Mouse (Mus musculus) liver, embryonic 12.5 days (tissue): ENCODE measurements around the gene Cyp2c39. TPM values are rescaled to one million over a fixed set of nuclear protein-coding genes. Genes with fewer than 3 reads are reported as not detected.
"Not testable (repeated sequence)": the region's sequence is repeated elsewhere in the genome, so short reads cannot be mapped to it uniquely, and the experiment has no call there.

Experiments
- ATAC-seq: fragments of 200-750 bp; cut with Nextera tagmentation; 2 replicates; pipeline ENCODE4 v1.8.0; 2017; ENCODE audit warnings: moderate number of reproducible peaks, mild to moderate bottlenecking, moderate library complexity
- H3K27ac ChIP-seq: fragments of 300-500 bp; sonication (generic); 2 replicates; pipeline ENCODE4 v1.5.1; 2016; ENCODE audit warnings: mild to moderate bottlenecking
- H3K27me3 ChIP-seq: fragments of 300-500 bp; sonication (generic); replicated peaks from 2 replicates; pipeline ENCODE4 v1.6.1; 2016; ENCODE audit warnings: mild to moderate bottlenecking, moderate library complexity
- H3K36me3 ChIP-seq: fragments of 300-500 bp; sonication (generic); 2 replicates; pipeline ENCODE4 v1.6.1; 2016; ENCODE audit warnings: mild to moderate bottlenecking, moderate library complexity
- H3K4me1 ChIP-seq: fragments of 300-500 bp; sonication (generic); 2 replicates; pipeline ENCODE4 v1.6.1; 2016
- H3K4me2 ChIP-seq: fragments of 300-500 bp; sonication (generic); 2 replicates; pipeline ENCODE4 v1.6.1; 2016; ENCODE audit warnings: mild to moderate bottlenecking, moderate library complexity
- H3K4me3 ChIP-seq: fragments of 300-500 bp; sonication (generic); 2 replicates; pipeline ENCODE4 v1.5.1; 2016; ENCODE audit warnings: mild to moderate bottlenecking, moderate library complexity
- H3K9ac ChIP-seq: fragments of 300-500 bp; sonication (generic); 2 replicates; pipeline ENCODE4 v1.6.1; 2016; ENCODE audit warnings: mild to moderate bottlenecking, moderate library complexity
- H3K9me3 ChIP-seq: fragments of 300-500 bp; sonication (generic); replicated peaks from 2 replicates; pipeline ENCODE4 v1.6.1; 2016; ENCODE audit warnings: mild to moderate bottlenecking, moderate library complexity
- WGBS: fragments of 180-500 bp; shearing (Covaris S2); methylation state at CpG from one replicate; pipeline ENCODE4 v1.1.7; 2016; ENCODE audit not compliant: insufficient replicate concordance; 5-methylcytosine and 5-hydroxymethylcytosine counted together
- polyA plus RNA-seq: library from polyadenylated mRNA; unstranded; fragments of >200 nt; fragmentation: Nextera tagmentation; extraction: Ambion mirVana; gene quantifications from 2 replicates; pipeline ENCODE4 v1.2.1, GENCODE M21; 2016

Cyp2c39 gene
- polyA plus RNA-seq, result not detected in 2 replicates

DNA sequence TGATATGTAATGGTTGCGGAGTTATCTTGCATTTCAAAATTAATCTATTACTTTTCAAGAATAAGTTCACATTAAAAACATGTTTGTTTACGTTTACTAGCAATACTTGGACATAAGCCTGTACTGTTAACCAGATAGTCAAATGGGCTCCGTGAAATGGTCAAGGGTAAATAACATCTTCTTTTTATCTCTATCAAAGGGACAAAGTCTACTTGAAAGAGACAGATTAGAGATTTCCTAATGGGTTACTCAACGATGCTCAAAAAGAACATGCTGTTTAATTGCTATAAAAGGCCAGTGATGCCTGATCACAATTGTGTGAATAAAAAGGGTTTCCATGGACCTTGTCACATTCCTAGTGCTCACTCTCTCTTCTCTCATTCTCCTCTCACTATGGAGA is at the start of gene Cyp2c39:
Gene Cyp2c39, plus strand, starts transcription at position 329 of the 400 bp plus-strand sequence.
- H3K27me3 ChIP-seq, result no peaks in the 10 kb centered on the region
- no peaks in the 10 kb centered on the region for H3K36me3 ChIP-seq
- WGBS, result 58% methylated on average over 4 of the region's 4 CpGs
- no peak for ATAC-seq
- H3K4me1 ChIP-seq, result no peaks in the 10 kb centered on the region
- no peak within 1 kb of the TSS for H3K4me3 ChIP-seq
- no peak within 1 kb of the TSS for H3K27ac ChIP-seq
- H3K9me3 ChIP-seq, result peaks cover 5% of the 10 kb centered on the region; the same call in 1 of the 2 replicates
- H3K9ac ChIP-seq, result no peak within 1 kb of the TSS
- no peak within 1 kb of the TSS for H3K4me2 ChIP-seq

GRCm38 (mm10) chr19:39462941-39463340 is 47.7 kb upstream of the Cyp2c39 start, which contains the start of gene Cyp2c38:
Gene Cyp2c38, minus strand, starts transcription at chr19:39463075.
- Histone ChIP-seq H3K9ac (no peak within 1 kb of the TSS), H3K4me1 (no peaks in the 10 kb centered on the region), H3K27ac (no peak within 1 kb of the TSS), H3K4me2 (no peak within 1 kb of the TSS), H3K27me3 (no peaks in the 10 kb centered on the region), H3K4me3 (no peak within 1 kb of the TSS), H3K9me3 (0 out of 2 replicates have a peak, but pooled peaks cover 5% of the 10 kb centered on the region), H3K36me3 (no peaks in the 10 kb centered on the region)
- 69% methylated on average over 1 of the region's 1 CpGs for WGBS
- no peak for ATAC-seq

DNA sequence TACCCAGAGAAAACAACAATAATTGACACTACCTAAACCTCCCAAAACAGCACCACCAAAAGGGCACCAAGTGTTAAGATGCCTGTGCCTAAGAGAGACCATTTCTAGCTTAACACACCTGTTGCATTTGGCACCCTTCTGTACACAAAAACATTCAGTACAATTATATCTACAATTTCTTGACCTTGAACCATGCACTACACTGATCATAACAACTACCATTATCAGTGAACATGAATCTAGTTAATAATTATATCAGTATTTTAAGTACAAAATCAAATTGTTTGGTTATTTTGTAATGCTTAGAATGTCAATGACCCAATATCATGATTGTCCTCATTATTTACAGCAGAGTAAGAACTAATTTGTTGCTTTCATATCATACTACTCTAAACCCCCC is 46.7 kb upstream of the Cyp2c39 start:
- Histone ChIP-seq H3K4me1 (no peaks in the 10 kb centered on the region), H3K9me3 (no peaks in the 10 kb centered on the region), H3K9ac (no peak overlapping the region), H3K4me3 (no peak overlapping the region), H3K36me3 (no peaks in the 10 kb centered on the region), H3K27ac (no peak overlapping the region), H3K4me2 (no peak overlapping the region), H3K27me3 (no peaks in the 10 kb centered on the region)
- ATAC-seq, result no peak

GRCm38 (mm10) chr19:39483961-39484360 is 26.7 kb upstream of the Cyp2c39 start:
- not testable (repeated sequence) for ATAC-seq, H3K4me2 ChIP-seq, H3K4me1 ChIP-seq, H3K9ac ChIP-seq, H3K4me3 ChIP-seq, H3K27ac ChIP-seq, H3K36me3 ChIP-seq, H3K27me3 ChIP-seq
- 76% methylated on average over 1 of the region's 1 CpGs for WGBS
- peaks cover 11% of the 10 kb centered on the region; the same call in 1 of the 2 replicates for H3K9me3 ChIP-seq

DNA sequence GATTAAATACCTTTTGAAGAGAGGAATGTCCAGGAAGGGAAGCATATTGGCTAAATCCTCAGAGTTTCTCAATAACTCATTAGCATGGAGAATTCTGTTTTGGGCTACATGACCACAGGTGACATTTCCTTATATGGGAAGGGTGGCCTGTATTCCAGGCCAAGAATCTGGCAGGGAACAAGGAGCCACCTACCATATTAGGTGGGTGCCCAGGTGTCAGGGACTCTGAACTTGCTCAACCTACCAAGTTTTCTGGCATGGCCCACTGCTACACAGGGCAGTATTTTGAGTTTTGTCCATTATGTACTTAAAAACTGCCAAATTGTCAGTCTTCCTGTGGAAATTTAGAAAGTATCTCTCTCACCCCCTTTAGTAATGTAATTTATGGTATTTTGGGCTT is 4.3 kb upstream of the Cyp2c39 start:
- Histone ChIP-seq H3K27me3 (no peaks in the 10 kb centered on the region), H3K36me3 (no peaks in the 10 kb centered on the region), H3K27ac (no peak overlapping the region), H3K4me3 (no peak overlapping the region), H3K4me1 (no peaks in the 10 kb centered on the region), H3K4me2 (no peak overlapping the region), H3K9ac (no peak overlapping the region), H3K9me3 (peaks cover 5% of the 10 kb centered on the region; the same call in 1 of the 2 replicates)
- ATAC-seq, result no peak

DNA sequence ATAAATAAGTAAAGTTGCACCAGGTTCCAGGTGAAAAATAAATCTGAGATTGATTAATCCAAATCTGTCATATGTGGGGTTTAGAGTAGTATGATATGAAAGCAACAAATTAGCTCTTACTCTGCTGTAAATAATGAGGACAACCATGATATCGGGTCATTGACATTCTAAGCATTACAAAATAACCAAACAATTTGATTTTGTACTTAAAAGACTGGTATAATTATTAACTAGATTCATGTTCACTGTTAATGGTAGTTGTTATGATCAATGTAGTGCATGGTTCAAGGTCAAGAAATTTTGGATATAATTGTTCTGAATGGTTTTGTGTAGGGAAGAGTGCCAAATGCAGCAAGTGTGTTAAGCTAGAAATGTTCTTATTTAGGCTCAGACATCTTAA is 1.1 kb upstream of the Cyp2c39 start:
- ATAC-seq, result no peak
- no peaks in the 10 kb centered on the region for H3K27me3 ChIP-seq
- no peak overlapping the region for H3K4me3 ChIP-seq
- H3K4me2 ChIP-seq, result no peak overlapping the region
- H3K36me3 ChIP-seq, result no peaks in the 10 kb centered on the region
- H3K27ac ChIP-seq, result no peak overlapping the region
- H3K4me1 ChIP-seq, result no peaks in the 10 kb centered on the region
- H3K9me3 ChIP-seq, result peaks cover 5% of the 10 kb centered on the region; the same call in 1 of the 2 replicates
- WGBS, result 50% methylated on average over 1 of the region's 1 CpGs
- H3K9ac ChIP-seq, result no peak overlapping the region

Other genes starting within 250 kb of the Cyp2c39 start
- not detected in 2 replicates for gene Cyp2c29, start 241.5 kb upstream of the Cyp2c39 start, polyA plus RNA-seq
- gene Cyp2c38, start 47.8 kb upstream of the Cyp2c39 start, polyA plus RNA-seq, result not detected in 2 replicates
- 0.43 and 0.45 TPM in 2 replicates for gene Cyp2c67, start 138.2 kb downstream of the Cyp2c39 start, polyA plus RNA-seq
- 59.0 and 63.1 TPM in 2 replicates for gene Cyp2c68, start 230.2 kb downstream of the Cyp2c39 start, polyA plus RNA-seq